Mouse (Mus musculus) heart, adult 8-10 months (tissue): Measurements from ENCODE around the gene Plod3. TPM values are rescaled to one million over a fixed set of nuclear protein-coding genes. Genes with fewer than 3 reads are reported as not detected.
A peak's percentile ranks its signal among the peaks of the same experiment; 100 is the strongest.
"Not testable (repeated sequence)": the region's sequence is repeated elsewhere in the genome, so short reads cannot be mapped to it uniquely, and the experiment has no call there.

Experiments
- DNase-seq: peaks from one replicate; pipeline ENCODE4 v3.0.0; 2022; ENCODE audit warnings: low spot score
- total RNA-seq, 4 experiments: library from RNA; stranded (reverse); gene quantifications; 2 replicates each; pipeline ENCODE4 v1.2.4; 2022

The Plod3 gene
- 10 to 100 TPM; 28.8 to 35.8 (median 34.9) TPM for total RNA-seq

GRCm38 (mm10) chr5:136986695-136987137, at the start of gene Plod3:
Gene Plod3 (plus strand): TSS chr5:136987019.
- peak; percentile 97 for DNase-seq

GRCm38 (mm10) chr5:136937621-136938020, 49.2 kb upstream of the Plod3 start:
- no peak for DNase-seq

DNA sequence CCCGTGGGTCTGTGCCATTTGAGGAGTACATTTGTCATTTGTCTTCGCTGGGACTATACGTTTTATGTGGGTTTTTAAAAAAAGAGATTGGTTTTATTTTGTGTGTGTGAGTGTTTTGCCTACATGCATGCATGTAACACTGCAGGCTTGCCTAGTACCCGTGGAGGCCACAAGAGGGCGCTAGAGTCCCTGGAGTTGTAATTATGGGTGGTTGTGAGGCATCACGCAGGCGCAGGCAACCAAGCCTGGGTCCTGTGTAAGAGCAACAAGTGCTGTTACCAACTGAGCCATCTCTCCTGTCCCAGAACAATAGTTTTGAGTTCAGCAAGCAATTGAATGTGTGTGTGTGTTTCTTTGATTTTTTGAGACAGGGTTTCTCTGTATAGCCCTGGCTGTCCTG, 47.5 kb upstream of the Plod3 start:
- no peak for DNase-seq

DNA sequence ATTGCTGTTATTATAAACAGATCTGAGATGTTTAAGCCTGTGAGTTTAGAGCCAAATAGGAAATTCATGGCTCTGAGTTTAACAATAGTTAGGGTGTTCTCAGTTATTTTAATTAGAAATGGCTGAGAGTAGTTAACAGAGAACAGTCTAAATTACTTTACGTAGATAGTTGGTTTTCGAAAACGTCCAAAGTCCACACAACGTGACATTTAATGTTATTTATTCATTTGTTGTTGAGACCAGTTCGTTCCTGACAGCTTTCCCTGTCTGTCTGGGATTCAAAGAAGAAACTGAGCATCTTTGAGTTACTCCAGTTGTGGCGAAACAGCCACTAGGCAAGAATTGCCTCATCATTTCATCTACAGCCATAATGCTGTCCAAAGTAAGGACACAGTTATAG, 46.8 kb upstream of the Plod3 start:
- DNase-seq: not testable (repeated sequence)

DNA sequence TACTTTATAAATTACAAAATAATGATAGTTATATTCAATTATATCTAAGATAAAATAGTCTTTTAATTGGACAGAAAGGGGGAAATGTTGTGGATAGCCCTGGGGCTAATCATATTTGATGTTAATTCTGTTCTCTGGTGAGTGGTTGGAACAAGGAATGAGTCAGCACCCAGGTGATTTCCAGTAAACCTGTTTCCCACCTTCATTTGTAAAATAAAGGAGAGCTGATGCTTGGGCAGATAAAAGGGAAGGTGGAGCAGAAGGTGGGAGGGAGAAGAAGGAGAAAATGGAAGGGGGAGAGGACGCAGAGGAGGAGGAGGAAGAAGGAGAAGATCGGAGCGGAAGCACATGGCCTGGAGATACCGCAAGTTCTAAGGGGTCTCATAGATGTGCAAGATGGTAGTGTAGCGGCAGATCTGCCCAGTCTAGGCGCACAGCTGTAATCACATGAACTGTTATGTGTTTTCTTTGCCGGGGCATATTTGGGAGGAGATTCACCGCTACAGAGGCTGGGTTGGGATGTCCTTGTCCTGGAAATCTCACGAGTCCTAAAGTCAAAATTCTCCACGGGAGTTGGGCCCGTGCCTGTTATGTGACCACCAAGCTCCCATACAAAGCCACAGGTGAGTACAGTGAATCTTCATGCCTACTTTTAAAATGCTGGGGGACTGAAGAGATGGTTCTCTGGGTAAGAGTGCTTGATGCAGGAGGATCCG, 45.8 kb upstream of the Plod3 start:
- no peak for DNase-seq

DNA sequence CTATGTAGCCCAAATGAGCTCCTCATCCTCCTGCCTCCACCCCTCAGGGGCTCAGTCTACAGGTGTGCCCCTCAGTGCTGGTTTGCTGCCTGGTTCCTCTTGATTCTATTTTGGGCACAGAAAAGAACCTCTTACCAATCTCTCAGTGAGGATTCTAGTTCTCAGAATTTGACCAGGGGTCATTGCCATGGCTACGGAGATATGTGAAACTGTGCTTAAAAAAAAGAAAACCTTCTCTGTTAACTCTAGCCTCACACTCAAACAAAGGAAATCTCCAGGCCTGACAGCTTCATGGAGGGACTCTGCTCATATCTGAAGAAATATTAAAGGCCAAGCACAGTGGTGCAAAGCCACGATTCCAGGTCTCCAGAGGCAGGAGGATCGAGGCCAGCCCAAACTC, 44.0 kb upstream of the Plod3 start:
- no peak for DNase-seq

GRCm38 (mm10) chr5:136943382-136943781, 43.4 kb upstream of the Plod3 start:
- DNase-seq: no peak

DNA sequence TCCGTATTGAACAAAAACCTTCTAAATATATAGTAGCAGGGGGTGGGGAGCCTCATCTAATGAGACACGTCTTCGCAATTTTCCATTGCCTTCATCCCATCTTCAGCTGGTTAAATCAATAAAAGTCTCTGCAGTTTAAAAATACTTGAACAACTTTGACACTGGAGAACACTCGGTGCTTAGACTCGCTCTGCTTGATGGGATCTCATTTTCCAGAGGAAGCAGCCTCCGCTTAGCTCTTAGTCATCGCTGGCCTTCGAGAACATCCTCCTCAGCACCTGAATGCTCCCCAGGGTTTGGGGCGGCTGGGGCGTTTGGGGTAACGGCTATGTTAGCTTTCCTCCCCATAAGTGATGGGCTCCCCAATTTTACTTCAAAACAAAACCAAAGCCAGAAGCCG, 41.7 kb upstream of the Plod3 start:
- DNase-seq: no peak

GRCm38 (mm10) chr5:136947874-136948273, 38.9 kb upstream of the Plod3 start:
- DNase-seq: no peak

GRCm38 (mm10) chr5:136949551-136950336, 37.1 kb upstream of the Plod3 start:
- not testable (repeated sequence) for DNase-seq

- no peak for DNase-seq
Observed at GRCm38 (mm10) chr5:136950521-136950920, 36.3 kb upstream of the Plod3 start.

DNA sequence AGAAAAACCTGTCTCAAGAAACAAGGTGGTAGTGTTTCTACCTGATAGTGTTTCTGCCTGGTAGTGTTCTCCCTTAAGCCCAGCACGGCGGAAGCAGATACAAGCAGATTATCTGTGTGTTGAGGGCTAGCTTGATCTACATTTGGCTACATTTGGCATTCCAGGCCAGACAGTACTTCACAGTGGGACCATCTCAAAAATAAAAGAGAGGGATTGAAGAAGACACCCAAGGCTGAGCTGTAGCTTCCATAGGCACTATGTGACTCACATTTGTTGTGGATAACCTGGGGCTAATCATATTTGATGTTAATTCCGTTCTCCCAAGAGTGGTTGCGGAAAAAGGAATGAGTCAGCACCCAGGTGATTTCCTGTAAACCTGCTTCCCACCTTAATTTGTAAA, 34.7 kb upstream of the Plod3 start:
- DNase-seq: no peak

DNA sequence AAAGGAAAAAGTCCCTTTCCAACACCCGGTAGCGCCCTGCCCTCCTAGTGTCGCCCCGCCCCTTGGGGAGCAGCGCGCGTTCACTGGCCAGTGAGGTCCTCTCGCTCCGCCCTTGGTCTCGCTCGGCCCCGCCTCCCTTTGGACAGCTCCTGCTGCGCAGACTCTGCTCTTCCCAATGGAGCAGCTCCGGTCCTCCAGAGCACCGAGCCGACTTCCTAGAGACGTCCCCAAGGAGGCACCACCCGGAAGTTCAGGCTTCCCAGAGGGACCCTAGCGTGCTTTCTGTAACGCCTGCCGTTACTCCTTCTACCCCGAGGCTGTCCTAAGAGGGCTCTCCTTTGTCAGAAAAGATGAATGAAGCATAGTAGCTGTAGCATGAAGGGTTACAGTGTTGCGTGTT, 33.8 kb upstream of the Plod3 start, which contains the start of gene Fis1:
Gene Fis1, plus strand, starts transcription at position 261 of the 400 bp plus-strand sequence.
- DNase-seq: peak; percentile 95

- DNase-seq: no peak
Observed at GRCm38 (mm10) chr5:136953440-136953951, 33.3 kb upstream of the Plod3 start.

DNA sequence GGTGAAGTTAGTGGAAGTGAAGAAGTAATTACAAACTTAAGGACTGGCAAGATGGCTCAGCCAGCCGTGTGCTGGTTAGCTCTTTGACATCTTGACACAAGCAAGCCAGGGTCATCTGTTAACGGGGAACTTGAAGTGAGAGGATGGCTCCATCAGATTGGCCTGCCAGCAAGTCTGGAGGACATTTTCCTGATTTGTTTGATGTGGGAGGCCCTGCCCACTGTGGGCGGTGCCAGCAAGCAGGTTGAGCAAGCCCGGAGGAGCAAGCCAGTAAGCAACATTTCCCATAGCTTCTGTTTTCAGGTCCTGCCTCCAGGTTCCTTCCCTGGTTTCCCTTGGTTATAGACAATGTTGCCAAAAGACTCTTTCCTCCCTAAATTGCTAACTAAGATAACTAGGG, 31.2 kb upstream of the Plod3 start:
- no peak for DNase-seq

DNA sequence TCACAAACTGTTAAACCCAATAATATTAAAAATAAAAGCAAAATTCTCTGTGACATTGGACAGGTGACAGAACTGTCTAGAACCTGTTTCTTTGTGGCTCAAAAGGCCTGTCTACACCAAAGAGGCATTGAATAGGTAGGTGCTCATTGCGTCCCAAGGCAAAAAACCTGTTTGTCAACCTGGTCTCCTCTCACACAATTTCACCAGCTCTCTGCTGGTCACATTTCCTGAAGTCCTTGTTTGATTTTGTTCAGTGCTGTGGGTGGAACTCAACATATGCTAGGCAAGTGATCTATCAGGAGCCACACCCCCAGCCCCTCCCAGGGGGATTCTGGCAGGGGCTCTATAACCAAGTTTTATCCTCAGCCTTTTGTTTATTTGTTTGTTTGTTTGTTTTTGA, 29.6 kb upstream of the Plod3 start:
- DNase-seq: no peak

GRCm38 (mm10) chr5:136958991-136959605, 27.7 kb upstream of the Plod3 start:
- DNase-seq: no peak

GRCm38 (mm10) chr5:136960053-136960452, 26.8 kb upstream of the Plod3 start:
- DNase-seq: no peak

GRCm38 (mm10) chr5:136961334-136961982, 25.4 kb upstream of the Plod3 start:
- no peak for DNase-seq

DNA sequence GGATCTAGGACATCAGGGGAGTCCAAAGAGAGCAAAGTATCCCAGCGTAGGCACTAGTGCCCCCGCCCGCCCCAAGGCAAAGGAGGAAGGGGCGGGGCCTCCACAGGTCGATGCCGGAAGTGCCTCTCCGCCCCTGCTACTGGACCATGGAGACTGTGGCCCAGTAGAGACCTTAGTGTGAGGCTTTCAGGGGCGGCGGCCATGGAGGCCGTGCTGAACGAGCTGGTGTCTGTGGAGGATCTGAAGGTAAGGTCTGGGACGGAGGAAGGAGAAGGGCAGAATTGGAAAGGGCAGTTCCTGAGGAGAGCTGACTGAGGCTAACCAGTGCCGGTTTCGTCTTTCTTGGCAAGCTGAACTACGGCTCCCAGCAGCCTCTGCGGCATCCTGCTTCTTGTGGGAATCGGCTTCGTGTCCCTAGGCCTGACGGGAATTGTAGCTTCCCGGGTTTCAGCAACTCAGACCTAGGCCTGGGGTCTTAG, 24.8 kb upstream of the Plod3 start:
- DNase-seq: peak; percentile 92

GRCm38 (mm10) chr5:136962501-136962900, 24.3 kb upstream of the Plod3 start:
- DNase-seq: peak; percentile 79
